Mouse (Mus musculus): ENCODE measurements around the gene Tub.

Tub gene

GRCm38 (mm10) chr7:108972273-108972672 is 22.1 kb downstream of the Tub start:
- in situ Hi-C loops (cut with MseI, MboI) = no loop called here

DNA sequence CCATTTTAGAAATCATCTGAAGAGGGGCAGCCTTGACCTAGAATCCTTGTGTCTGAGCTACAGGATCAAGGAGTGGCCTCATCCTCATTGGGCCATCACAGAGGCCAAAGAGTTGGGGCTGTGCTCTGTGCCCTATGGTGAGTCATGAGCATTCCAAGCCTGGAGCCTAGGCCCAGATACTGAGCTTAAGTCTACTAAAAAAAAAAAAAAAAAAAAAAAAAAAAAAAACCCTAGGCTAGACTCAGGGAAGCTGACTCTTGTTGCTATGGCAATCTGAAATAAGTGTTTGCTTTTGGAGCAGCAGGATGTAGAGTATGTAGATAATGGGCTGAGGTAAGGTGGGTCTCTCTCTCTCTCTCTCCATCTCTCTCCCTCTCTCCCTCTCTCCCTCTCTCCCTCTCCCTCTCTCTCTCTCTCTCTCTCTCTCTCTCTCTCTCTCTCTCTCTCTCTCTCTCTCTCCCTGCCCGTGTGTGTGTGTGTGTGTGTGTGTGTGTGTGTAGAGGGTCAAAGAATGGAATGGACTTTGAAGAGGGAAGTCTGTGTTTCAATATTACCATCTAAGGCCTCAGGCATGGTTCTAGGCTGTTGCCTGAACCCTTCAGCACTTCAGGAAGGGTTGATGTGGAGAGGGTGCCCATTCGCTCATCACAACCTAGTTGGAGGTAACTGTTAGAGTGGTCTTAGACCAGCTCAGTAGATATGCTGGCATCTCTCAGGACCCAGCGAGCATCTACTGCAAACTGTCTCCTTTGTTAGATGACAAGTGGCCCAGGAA is 36.0 kb downstream of the Tub start:
- in situ Hi-C loops (cut with MseI, MboI) = no loop called here

- in situ Hi-C loops (cut with MseI, MboI) = no loop called here
Observed at GRCm38 (mm10) chr7:108991207-108991606, 41.1 kb downstream of the Tub start.

DNA sequence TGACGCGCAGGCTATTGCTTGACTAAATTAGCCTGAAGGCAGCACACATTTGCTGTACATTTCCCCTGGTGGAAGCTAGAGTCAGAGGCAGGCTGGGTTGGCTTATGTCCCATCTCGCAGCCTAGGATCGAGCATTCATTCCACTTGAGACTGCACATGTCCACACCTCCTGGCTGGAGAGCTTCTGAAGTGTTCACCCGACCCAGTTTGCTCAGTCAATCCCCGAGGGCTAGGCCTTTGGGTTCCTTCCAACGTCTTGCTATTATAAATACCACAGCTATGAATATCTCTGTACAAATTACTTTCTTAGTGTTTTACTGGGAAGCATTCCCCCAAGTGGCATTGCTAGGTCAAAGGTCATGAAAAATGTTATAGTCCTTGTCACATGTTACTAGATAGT is 43.1 kb downstream of the Tub start:
- in situ Hi-C loops (cut with MseI, MboI) = no loop called here

- in situ Hi-C loops (cut with MseI, MboI) = no loop called here
Observed at GRCm38 (mm10) chr7:108993881-108994291, 43.7 kb downstream of the Tub start.

- in situ Hi-C loops (cut with MseI, MboI) = no loop called here
Observed at GRCm38 (mm10) chr7:108996156-108996555, 46.0 kb downstream of the Tub start.

- in situ Hi-C loops (cut with MseI, MboI) = no loop called here
Observed at GRCm38 (mm10) chr7:109000315-109000954, 50.3 kb downstream of the Tub start.

GRCm38 (mm10) chr7:109001971-109002370 is 51.8 kb downstream of the Tub start:
- in situ Hi-C loops (cut with MseI, MboI) = no loop called here

DNA sequence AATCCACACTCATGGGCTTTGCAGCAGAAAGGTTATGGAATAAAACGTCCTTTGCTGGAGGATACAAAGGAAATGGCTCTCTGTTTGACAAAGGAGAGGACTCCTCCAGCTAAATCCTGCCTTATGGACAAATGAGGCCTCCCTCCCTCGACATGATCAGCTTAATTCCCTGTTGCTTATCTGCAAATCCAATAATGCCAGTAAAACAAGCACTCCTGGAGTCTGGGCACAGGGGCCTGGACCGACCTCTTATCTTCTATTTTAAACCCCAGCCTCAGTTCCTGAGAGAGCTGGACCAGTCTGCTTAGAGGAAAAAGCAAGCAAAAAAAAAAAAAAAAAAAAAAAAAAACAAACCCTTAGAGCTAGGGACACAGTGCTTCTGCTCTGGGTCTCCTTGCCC is 53.5 kb downstream of the Tub start:
- in situ Hi-C loops (cut with MseI, MboI) = no loop called here

DNA sequence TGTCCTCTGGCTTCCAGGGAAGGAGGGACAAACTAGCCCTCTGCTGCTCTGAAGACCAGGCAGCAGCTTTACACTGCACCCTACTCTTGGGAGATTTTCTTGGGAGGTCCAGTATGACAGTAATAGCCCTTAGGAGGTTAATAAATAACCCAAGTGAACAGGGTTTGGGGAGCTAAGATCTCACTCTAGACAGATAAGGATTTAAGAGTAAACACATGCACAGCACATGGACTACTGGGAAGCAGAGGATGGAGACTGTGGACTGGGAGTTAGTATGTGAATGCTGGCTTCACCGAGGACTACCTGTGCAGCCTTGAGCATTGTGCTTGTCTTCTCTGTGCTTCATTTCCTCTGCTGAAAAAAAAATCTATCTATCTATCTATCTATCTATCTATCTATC is 59.1 kb downstream of the Tub start:
- in situ Hi-C loops (cut with MseI, MboI) = no loop called here

GRCm38 (mm10) chr7:109010720-109011595 is 60.8 kb downstream of the Tub start:
- in situ Hi-C loops (cut with MseI, MboI) = no loop called here

DNA sequence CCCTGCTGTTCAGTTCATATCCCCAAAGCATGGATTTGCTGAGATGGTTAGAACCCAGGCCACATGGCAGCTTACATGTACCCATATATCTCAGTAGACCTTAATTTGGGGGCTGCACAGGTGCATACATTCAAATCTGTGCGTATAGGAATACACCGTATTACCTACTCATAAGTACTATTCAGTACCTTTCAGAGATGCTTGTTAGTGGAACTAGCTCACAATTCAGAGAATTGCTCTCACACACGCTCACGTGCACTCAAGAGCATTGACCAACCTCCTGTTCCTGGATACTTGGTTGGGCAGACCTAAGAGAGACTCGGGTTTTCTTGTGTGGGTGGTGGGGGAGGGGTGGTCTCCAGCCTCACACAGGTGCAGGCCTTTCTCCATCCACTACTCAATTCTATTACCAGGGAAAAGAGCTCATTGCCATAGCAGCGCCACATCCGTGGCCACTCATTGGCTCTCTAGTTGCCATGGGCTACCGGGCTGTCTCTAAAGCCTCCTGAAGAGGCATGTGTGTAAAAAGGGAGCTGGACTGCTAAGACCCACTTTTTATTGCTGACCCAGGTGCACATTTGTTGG is 61.5 kb downstream of the Tub start:
- in situ Hi-C loops (cut with MseI, MboI) = no loop called here

DNA sequence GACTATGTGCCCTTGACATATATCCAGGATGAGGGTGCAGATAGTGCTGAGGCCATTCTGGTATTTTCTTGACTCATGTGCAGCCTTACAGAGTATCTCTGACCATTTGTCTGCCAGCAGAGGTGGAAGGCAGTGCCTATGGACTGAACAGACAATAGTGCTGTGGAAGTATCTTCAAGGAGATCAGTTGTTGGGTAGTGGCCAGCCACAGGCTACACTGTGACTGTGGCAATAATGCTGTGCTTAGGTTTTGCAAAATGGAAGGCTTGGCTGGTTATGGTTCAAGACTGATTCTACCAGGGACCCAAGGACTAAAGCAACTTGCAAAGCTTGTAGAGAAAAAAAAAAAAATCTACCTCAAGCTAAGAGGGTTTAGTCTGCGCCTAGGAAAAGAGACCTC is 62.4 kb downstream of the Tub start:
- in situ Hi-C loops (cut with MseI, MboI) = no loop called here

- in situ Hi-C loops (cut with MseI, MboI) = no loop called here
Observed at GRCm38 (mm10) chr7:109012998-109013625, 63.0 kb downstream of the Tub start.

GRCm38 (mm10) chr7:109014851-109015250 is 64.7 kb downstream of the Tub start:
- in situ Hi-C loops (cut with MseI, MboI) = no loop called here

GRCm38 (mm10) chr7:109016378-109016923 is 66.3 kb downstream of the Tub start:
- in situ Hi-C loops (cut with MseI, MboI) = no loop called here

DNA sequence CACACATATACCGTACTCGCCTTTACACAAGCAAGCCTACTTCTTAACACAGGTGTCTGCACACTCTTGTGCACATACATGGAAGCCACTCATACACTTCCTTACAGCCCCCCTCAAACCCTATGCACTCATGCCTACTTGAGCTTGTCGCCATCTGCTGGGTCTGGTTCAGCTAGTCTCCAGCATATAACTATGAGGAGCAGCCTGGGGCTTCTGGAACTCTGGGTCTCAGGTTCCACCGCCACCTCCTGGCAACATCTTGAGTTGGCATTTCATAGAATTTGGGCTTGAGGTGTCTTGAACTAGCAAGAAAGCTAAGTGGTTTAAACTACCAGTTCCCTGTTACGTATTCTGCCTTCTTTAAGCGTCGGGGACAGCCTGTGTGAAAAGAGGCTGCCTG is 69.1 kb downstream of the Tub start:
- in situ Hi-C loops (cut with MseI, MboI) = no loop called here

DNA sequence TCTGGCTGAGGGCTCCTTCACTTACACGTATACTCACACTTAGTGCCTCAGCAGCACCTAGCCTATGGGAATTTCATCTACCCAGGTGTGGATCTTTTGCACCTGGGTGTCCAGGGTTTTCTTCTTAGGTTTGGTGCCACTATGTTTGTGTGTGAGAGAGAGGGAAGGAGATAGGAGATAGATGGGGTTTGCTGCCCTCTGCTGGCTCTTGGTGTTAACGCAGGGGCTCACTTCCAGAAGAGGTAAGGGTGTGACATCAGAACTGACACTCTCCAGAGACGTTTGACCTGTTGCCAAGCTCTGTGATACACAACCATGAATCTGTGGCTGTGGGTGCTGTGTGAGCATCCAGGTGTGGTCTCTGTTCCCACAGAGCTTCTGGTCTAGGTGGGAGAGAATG is 71.3 kb downstream of the Tub start:
- in situ Hi-C loops (cut with MseI, MboI) = loop anchor here (5.0 kb wide), 1 partner anchor 64 kb away; no protein-coding TSS in a partner anchor

- in situ Hi-C loops (cut with MseI, MboI) = no loop called here
Observed at GRCm38 (mm10) chr7:109025743-109026142, 75.6 kb downstream of the Tub start.

DNA sequence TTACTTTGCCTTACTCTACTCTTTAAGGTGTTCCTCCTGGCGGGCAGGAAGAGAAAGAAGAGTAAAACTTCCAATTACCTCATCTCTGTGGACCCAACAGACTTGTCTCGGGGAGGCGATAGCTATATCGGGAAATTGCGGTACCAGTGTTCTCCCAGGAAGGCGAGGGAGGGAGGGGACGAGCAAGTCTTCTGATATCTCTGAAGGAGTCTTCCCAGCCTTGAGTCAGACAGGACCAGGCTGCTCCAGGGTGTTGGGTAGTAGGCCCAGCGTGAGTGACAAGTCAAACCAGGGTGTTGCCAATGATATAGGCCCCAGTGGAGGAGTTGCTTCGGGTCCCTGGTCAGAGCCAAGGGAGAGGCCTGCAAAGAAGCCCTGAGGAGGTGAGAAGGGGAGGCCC is 76.8 kb downstream of the Tub start:
- in situ Hi-C loops (cut with MseI, MboI) = no loop called here

DNA sequence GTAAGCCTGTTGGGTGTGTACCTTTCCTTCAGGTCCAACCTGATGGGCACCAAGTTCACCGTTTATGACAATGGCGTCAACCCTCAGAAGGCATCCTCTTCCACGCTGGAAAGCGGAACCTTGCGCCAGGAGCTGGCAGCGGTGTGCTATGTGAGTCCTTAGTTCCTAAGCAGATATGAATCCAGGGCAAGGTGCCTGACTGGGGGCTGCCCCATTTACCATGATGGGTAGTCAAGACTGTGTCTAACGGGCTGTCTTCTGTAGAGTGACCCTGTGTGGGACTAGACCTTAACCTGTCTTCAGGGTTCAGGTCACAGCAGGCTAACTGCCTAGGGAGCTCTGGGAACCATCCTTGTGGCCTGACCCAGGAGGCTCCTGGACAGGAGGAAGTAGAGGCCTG is 77.6 kb downstream of the Tub start:
- in situ Hi-C loops (cut with MseI, MboI) = no loop called here
